Mouse (Mus musculus): Measurements from ENCODE around the gene Erlin1.

Erlin1 gene

GRCm38 (mm10) chr19:44069121-44069913 is at the start of gene Erlin1:
Gene Erlin1, minus strand, starts transcription at chr19:44069785.
- DNase-seq, result peak; percentile 88

- no peak for DNase-seq
Measured at GRCm38 (mm10) chr19:44117793-44118192, 48.2 kb upstream of the Erlin1 start.

GRCm38 (mm10) chr19:44111706-44112105 is 42.1 kb upstream of the Erlin1 start:
- no peak for DNase-seq

GRCm38 (mm10) chr19:44110356-44110755 is 40.8 kb upstream of the Erlin1 start:
- DNase-seq, result peak; percentile 91

- DNase-seq, result peak; percentile 85
Measured at GRCm38 (mm10) chr19:44108996-44109395, 39.4 kb upstream of the Erlin1 start.

GRCm38 (mm10) chr19:44107661-44108521 is 38.3 kb upstream of the Erlin1 start:
- no peak for DNase-seq

- peak; percentile 97 for DNase-seq
Measured at GRCm38 (mm10) chr19:44106831-44107660, 37.5 kb upstream of the Erlin1 start, which contains the start of gene Chuk. Gene Chuk, minus strand, starts transcription at chr19:44107480.

GRCm38 (mm10) chr19:44104393-44104792 is 34.8 kb upstream of the Erlin1 start:
- DNase-seq, result no peak

GRCm38 (mm10) chr19:44103001-44103400 is 33.4 kb upstream of the Erlin1 start:
- no peak for DNase-seq

GRCm38 (mm10) chr19:44100840-44101239 is 31.3 kb upstream of the Erlin1 start:
- DNase-seq, result no peak

GRCm38 (mm10) chr19:44086278-44086677 is 16.7 kb upstream of the Erlin1 start:
- DNase-seq, result no peak

GRCm38 (mm10) chr19:44080920-44081319 is 11.3 kb upstream of the Erlin1 start:
- DNase-seq, result no peak

GRCm38 (mm10) chr19:44080023-44080422 is 10.4 kb upstream of the Erlin1 start:
- DNase-seq, result no peak

- DNase-seq, result no peak
Measured at GRCm38 (mm10) chr19:44077024-44077423, 7.4 kb upstream of the Erlin1 start.

GRCm38 (mm10) chr19:44076457-44076856 is 6.9 kb upstream of the Erlin1 start:
- DNase-seq, result no peak

GRCm38 (mm10) chr19:44074986-44075385 is 5.4 kb upstream of the Erlin1 start:
- no peak for DNase-seq

- no peak for DNase-seq
Measured at GRCm38 (mm10) chr19:44071166-44071565, 1.6 kb upstream of the Erlin1 start.

- no peak for DNase-seq
Measured at GRCm38 (mm10) chr19:44069914-44070232, 288 bp upstream of the Erlin1 start.

- DNase-seq, result no peak
Measured at GRCm38 (mm10) chr19:44068232-44068631, 1.4 kb downstream of the Erlin1 start.

GRCm38 (mm10) chr19:44067323-44068049 is 2.1 kb downstream of the Erlin1 start:
- peak; percentile 72 for DNase-seq

- peak; percentile 33 for DNase-seq
Measured at GRCm38 (mm10) chr19:44064734-44065133, 4.9 kb downstream of the Erlin1 start.

- DNase-seq, result peak; percentile 83
Measured at GRCm38 (mm10) chr19:44063773-44064172, 5.8 kb downstream of the Erlin1 start.

Data from kidney, adult 9 months (tissue).